Comparison of ENCODE assay signal across 32 mouse cellular contexts in genomic region chr11:63029721-63030120, GRCm38 (mm10). TPM values are rescaled to one million over a fixed set of nuclear protein-coding genes. Genes with fewer than 3 reads are reported as not detected.
A peak's percentile ranks its signal among the peaks of the same experiment; 100 is the strongest.
DNase-seq lines count a peak whose midpoint lies in the region; ATAC-seq and TF ChIP-seq lines count a peak whose summit lies in the region.
"Had no signal": no experiment of that assay in that cellular context is flagged by ENCODE, and none has a peak within 500 bp of the region (broad histone marks: within the 10 kb centered on the region; RNA-seq: fewer than 3 reads in every experiment).

No protein-coding gene starts in this region.

- H3K27ac ChIP-seq in gastrocnemius, adult 2 months, result peak overlapping the region; percentile 77
- H3K27ac ChIP-seq in kidney, embryonic 15.5 days, result peak overlapping the region; percentile 68
- H3K27ac ChIP-seq: embryonic facial prominence, embryonic 13.5 days; forebrain, embryonic 13.5 days; heart, embryonic 13.5 days; hindbrain, embryonic 14.5 days; liver, embryonic 13.5 days; lung, embryonic 15.5 days; neural tube, embryonic 12.5 days had no signal

- peaks cover 18% of the 10 kb centered on the region for H3K4me1 ChIP-seq in kidney, embryonic 15.5 days
- H3K4me1 ChIP-seq: forebrain, embryonic 13.5 days; liver, embryonic 13.5 days; megakaryocyte, embryonic 14.5 days; neural tube, embryonic 12.5 days had no signal

- no peaks in the 10 kb centered on the region for H3K9me3 ChIP-seq in kidney, embryonic 15.5 days (replicated peaks)
- H3K9me3 ChIP-seq: liver, embryonic 13.5 days; lung, embryonic 15.5 days; megakaryocyte, embryonic 14.5 days; neural tube, embryonic 12.5 days had no signal

- TF ChIP-seq CTCF in gastrocnemius, adult 2 months (IDR thresholded peaks at IDR 0.05), result no peak

- no peak overlapping the region for H3K9ac ChIP-seq in kidney, embryonic 15.5 days
- H3K9ac ChIP-seq: embryonic facial prominence, embryonic 13.5 days; forebrain, embryonic 13.5 days; heart, embryonic 13.5 days; hindbrain, embryonic 14.5 days; liver, embryonic 13.5 days; lung, embryonic 15.5 days; neural tube, embryonic 12.5 days had no signal

- H3K4me2 ChIP-seq in kidney, embryonic 15.5 days, result no peak overlapping the region
- H3K4me2 ChIP-seq: embryonic facial prominence, embryonic 13.5 days; forebrain, embryonic 13.5 days; heart, embryonic 13.5 days; hindbrain, embryonic 14.5 days; liver, embryonic 13.5 days; lung, embryonic 15.5 days; neural tube, embryonic 12.5 days had no signal

- no peaks in the 10 kb centered on the region for H3K36me3 ChIP-seq in kidney, embryonic 15.5 days
- H3K36me3 ChIP-seq: embryonic facial prominence, embryonic 13.5 days; heart, embryonic 13.5 days; liver, embryonic 13.5 days; lung, embryonic 15.5 days; neural tube, embryonic 12.5 days had no signal

- ATAC-seq in kidney, embryonic 15.5 days (replicated peaks; ENCODE audit: low FRiP score), result no peak
- ATAC-seq: CD4-positive, CD25-positive, alpha-beta regulatory T cell, adult 4 months; forebrain, embryonic 13.5 days; inflammation-experienced regulatory T-cells, adult 6 months had no signal

- 82% methylated on average over 6 of the region's 6 CpGs for WGBS in kidney, embryonic 15.5 days

- H3K27me3 ChIP-seq in kidney, embryonic 15.5 days, result no peaks in the 10 kb centered on the region
- H3K27me3 ChIP-seq: embryonic facial prominence, embryonic 13.5 days; forebrain, embryonic 13.5 days; heart, embryonic 13.5 days; liver, embryonic 13.5 days; lung, embryonic 15.5 days; neural tube, embryonic 12.5 days had no signal

- peak; percentile 52 for DNase-seq in gastrocnemius, adult 2 months
- DNase-seq in gastrocnemius, postnatal 4 days (ENCODE audit: low spot score in 2 of 2), result no peak
- DNase-seq in kidney, postnatal 14 days, result no peak
- peak; percentile 28 for DNase-seq in fibroblast of lung, adult 2 months (ENCODE audit: low read depth)
- peak; percentile 66 for DNase-seq in lung, postnatal 36 days
- DNase-seq in kidney, adult 11 months, result no peak
- DNase-seq in cerebellum, adult 18-20 months, result no peak
- DNase-seq: cerebellum, adult 11-12 months; cerebellum, postnatal 14 days; gastrocnemius, postnatal 14 days; heart, postnatal 4 days; kidney, adult 8-10 months; kidney, postnatal 4 days; liver, embryonic 13.5 days; midbrain, embryonic 14.5 days; thymus, postnatal 25 days had no signal

- intact Hi-C loops in gastrocnemius, adult 2 months (cut with DNase I), result loop anchor here (5.0 kb wide), 1 partner anchor 103 kb away; no protein-coding TSS in a partner anchor

- H3K4me3 ChIP-seq in gastrocnemius, adult 2 months, result 0 out of 2 replicates have a peak overlapping the region, but pooled peaks have one; percentile 2
- H3K4me3 ChIP-seq in kidney, embryonic 15.5 days (replicated peaks), result no peak overlapping the region
- H3K4me3 ChIP-seq: embryonic facial prominence, embryonic 13.5 days; erythroblast, embryonic 14.5 days; forebrain, embryonic 13.5 days; heart, embryonic 13.5 days; liver, embryonic 13.5 days; lung, embryonic 15.5 days; megakaryocyte, embryonic 14.5 days; neural tube, embryonic 12.5 days had no signal

RNA-seq across cellular contexts. Expression of gene Tekt3, which starts 31.7 kb away (rescaled TPM):
- not detected for total RNA-seq in gastrocnemius, adult 2 months (2021)
- total RNA-seq in gastrocnemius, postnatal 4 days (2021), result not detected
- polyA plus RNA-seq in kidney, embryonic 15.5 days (2015; fragmentation: Nextera tagmentation; extraction: Ambion mirVana), result not detected in 2 replicates
- total RNA-seq: adrenal gland, postnatal 4 days; gastrocnemius, postnatal 14 days; heart, postnatal 4 days; left cerebral cortex, adult 18-20 months; left cerebral cortex, postnatal 25 days had no signal
- polyA plus RNA-seq: CD4-positive, CD25-positive, alpha-beta regulatory T cell, adult 4 months; embryonic facial prominence, embryonic 13.5 days; erythroblast, embryonic 14.5 days; forebrain, embryonic 13.5 days; frontal cortex, adult 2 months; heart, embryonic 13.5 days; inflammation-experienced regulatory T-cells, adult 6 months; liver, embryonic 13.5 days; midbrain, embryonic 14.5 days; neural tube, embryonic 12.5 days; stomach, embryonic 14.5 days had no signal

Comparison
In these comparisons a context has a peak if more than half of its experiments do, and no peak if none do; other contexts are left out.
1. DNase-seq: peak in gastrocnemius, adult 2 months (single experiment), fibroblast of lung, adult 2 months (single experiment) and lung, postnatal 36 days (single experiment); none in gastrocnemius, postnatal 4 days (0 of 2), kidney, postnatal 14 days (single experiment), kidney, adult 11 months (single experiment) and cerebellum, adult 18-20 months (0 of 2).